Mouse (Mus musculus) C2C12 (cell line): ENCODE data around the gene E330017A01Rik. TPM values are rescaled to one million over a fixed set of nuclear protein-coding genes. Genes with fewer than 3 reads are reported as not detected.

Source experiments
- H3K27me3 ChIP-seq: one replicate; pipeline ENCODE4 v1.6.1; 2011; ENCODE audit not compliant: control insufficient read depth, insufficient read depth, insufficient read length
- H3K36me3 ChIP-seq: one replicate; pipeline ENCODE4 v1.6.1; 2011; ENCODE audit not compliant: control insufficient read depth, insufficient read depth
- H3K4me3 ChIP-seq: one replicate; pipeline ENCODE4 v1.5.1; 2011; ENCODE audit warnings: mild to moderate bottlenecking, control low read depth; ENCODE audit not compliant: poor library complexity, insufficient read depth, severe bottlenecking
- H3K79me2 ChIP-seq: one replicate; pipeline ENCODE4 v1.6.1; 2011; ENCODE audit not compliant: control insufficient read depth, insufficient read depth
- H3K79me3 ChIP-seq: one replicate; pipeline ENCODE4 v1.6.1; 2011; ENCODE audit warnings: low read depth, control low read depth
- H3ac ChIP-seq: one replicate; pipeline ENCODE3; 2011; ENCODE audit warnings: low read depth; ENCODE audit not compliant: control insufficient read depth, insufficient read length
- CEBPB ChIP-seq: IDR thresholded peaks from one replicate; pipeline ENCODE4 v1.6.1; 2011; ENCODE audit warnings: low read depth, mild to moderate bottlenecking, control low read depth, moderate library complexity
- CTCF ChIP-seq: IDR thresholded peaks from one replicate; pipeline ENCODE4 v1.5.1; 2011; ENCODE audit not compliant: control insufficient read depth, insufficient read depth, insufficient read length
- FOSL1 ChIP-seq: IDR thresholded peaks from one replicate; pipeline ENCODE4 v1.8.0; 2011; ENCODE audit warnings: mild to moderate bottlenecking, low read length; ENCODE audit not compliant: poor library complexity, insufficient read depth, severe bottlenecking
- MAX ChIP-seq: IDR thresholded peaks from one replicate; pipeline ENCODE4 v1.6.1; 2011; ENCODE audit warnings: mild to moderate bottlenecking, control low read depth
- MYOD1 ChIP-seq: IDR thresholded peaks from one replicate; pipeline ENCODE4 v1.6.1; 2011; ENCODE audit warnings: low read depth; ENCODE audit not compliant: control insufficient read depth, insufficient read length
- MYOG ChIP-seq: IDR thresholded peaks from one replicate; pipeline ENCODE4 v1.6.1; 2011; ENCODE audit not compliant: control insufficient read depth, insufficient read length; ENCODE audit errors: extremely low read depth
- USF1 ChIP-seq: IDR thresholded peaks from one replicate; pipeline ENCODE4 v1.6.1; 2011; ENCODE audit warnings: low read depth, mild to moderate bottlenecking, control low read depth, moderate library complexity
- polyA plus RNA-seq: library from polyadenylated mRNA; unstranded; fragments of >200 nt; fragmentation: generic; extraction: Trizol; gene quantifications from one replicate; pipeline ENCODE4 v1.2.1, GENCODE M21; 2012; ENCODE audit warnings: missing spikeins

E330017A01Rik gene
- polyA plus RNA-seq, 1 experiment, result not detected

- TF ChIP-seq MAX (no peak), MYOD1 (no peak), USF1 (no peak), CEBPB (no peak), CTCF (no peak), FOSL1 (no peak)
Measured at GRCm38 (mm10) chr16:58627597-58628335, 10.8 kb downstream of the E330017A01Rik start.

GRCm38 (mm10) chr16:58623944-58624343, 14.6 kb downstream of the E330017A01Rik start:
- Histone ChIP-seq H3K79me3 (no peaks in the 10 kb centered on the region), H3K36me3 (no peaks in the 10 kb centered on the region), H3K27me3 (no peaks in the 10 kb centered on the region), H3K4me3 (no peak overlapping the region), H3K79me2 (no peaks in the 10 kb centered on the region), H3ac (no peak overlapping the region)
- TF ChIP-seq FOSL1 (no peak), MYOD1 (no peak), USF1 (no peak), MYOG (no peak), CEBPB (no peak), CTCF (no peak), MAX (no peak)

More at GRCm38 (mm10) chr16:58627597-58628335, 10.8 kb downstream of the E330017A01Rik start:
- no peaks in the 10 kb centered on the region for H3K79me3 ChIP-seq
- no peaks in the 10 kb centered on the region for H3K27me3 ChIP-seq
- H3K36me3 ChIP-seq, result no peaks in the 10 kb centered on the region
- no peak overlapping the region for H3ac ChIP-seq
- H3K4me3 ChIP-seq, result no peak overlapping the region
- no peaks in the 10 kb centered on the region for H3K79me2 ChIP-seq

- Histone ChIP-seq H3K4me3 (no peak overlapping the region), H3K79me3 (no peaks in the 10 kb centered on the region), H3ac (no peak overlapping the region), H3K36me3 (no peaks in the 10 kb centered on the region), H3K79me2 (no peaks in the 10 kb centered on the region), H3K27me3 (no peaks in the 10 kb centered on the region)
- TF ChIP-seq CTCF (no peak), MYOD1 (no peak), CEBPB (no peak), MAX (no peak), USF1 (no peak), MYOG (no peak), FOSL1 (no peak)
Measured at GRCm38 (mm10) chr16:58623114-58623513, 15.4 kb downstream of the E330017A01Rik start.

GRCm38 (mm10) chr16:58622377-58622776, 16.2 kb downstream of the E330017A01Rik start:
- no peak overlapping the region for H3ac ChIP-seq
- no peak for TF ChIP-seq USF1
- TF ChIP-seq MAX, result no peak
- no peak for TF ChIP-seq CTCF
- TF ChIP-seq MYOG, result no peak
- no peak for TF ChIP-seq FOSL1
- no peak for TF ChIP-seq MYOD1

GRCm38 (mm10) chr16:58617346-58617745, 21.2 kb downstream of the E330017A01Rik start:
- H3K36me3 ChIP-seq, result no peaks in the 10 kb centered on the region
- H3K4me3 ChIP-seq, result no peak overlapping the region
- no peaks in the 10 kb centered on the region for H3K27me3 ChIP-seq
- no peaks in the 10 kb centered on the region for H3K79me3 ChIP-seq
- no peak overlapping the region for H3ac ChIP-seq
- no peak for TF ChIP-seq MYOD1
- no peak for TF ChIP-seq MYOG
- TF ChIP-seq USF1, result no peak
- no peak for TF ChIP-seq CEBPB
- TF ChIP-seq MAX, result no peak
- no peak for TF ChIP-seq CTCF
- TF ChIP-seq FOSL1, result no peak
- H3K79me2 ChIP-seq, result no peaks in the 10 kb centered on the region

More at GRCm38 (mm10) chr16:58622377-58622776, 16.2 kb downstream of the E330017A01Rik start:
- H3K36me3 ChIP-seq, result no peaks in the 10 kb centered on the region
- H3K79me3 ChIP-seq, result no peaks in the 10 kb centered on the region
- no peak overlapping the region for H3K4me3 ChIP-seq
- no peaks in the 10 kb centered on the region for H3K79me2 ChIP-seq
- no peaks in the 10 kb centered on the region for H3K27me3 ChIP-seq

- Histone ChIP-seq H3K79me2 (no peaks in the 10 kb centered on the region), H3K27me3 (no peaks in the 10 kb centered on the region), H3K79me3 (no peaks in the 10 kb centered on the region), H3K4me3 (no peak within 1 kb of the TSS), H3K36me3 (no peaks in the 10 kb centered on the region), H3ac (no peak within 1 kb of the TSS)
- TF ChIP-seq CTCF (no peak), FOSL1 (no peak), MYOD1 (no peak), MYOG (no peak), USF1 (no peak), CEBPB (no peak), MAX (no peak)
Measured at GRCm38 (mm10) chr16:58616878-58617277, 21.7 kb downstream of the E330017A01Rik start, which contains the start of gene Gm813. Gm813 (minus strand) TSS chr16:58616978.
